Mouse (Mus musculus) thymus, adult 2 months (tissue): ENCODE measurements around the gene Arcn1.

Source experiments
- CTCF ChIP-seq: fragments of 200-500 bp; IDR thresholded peaks from 2 replicates; pipeline ENCODE4 v1.5.1; 2012; ENCODE audit warnings: mild to moderate bottlenecking, control low read depth, low read length, moderate library complexity, borderline replicate concordance; ENCODE audit not compliant: control insufficient read depth, poor library complexity, insufficient read depth; ENCODE audit errors: extremely low read depth
- POLR2A ChIP-seq: fragments of 200-500 bp; IDR thresholded peaks from 2 replicates; pipeline ENCODE4 v1.6.1; 2012; ENCODE audit warnings: mild to moderate bottlenecking, low read length, control low read depth, moderate library complexity; ENCODE audit not compliant: control insufficient read depth, poor library complexity, insufficient read depth; ENCODE audit errors: extremely low read depth

GRCm38 (mm10) chr9:44707749-44708428 is 59.8 kb downstream of the Arcn1 start:
- TF ChIP-seq CTCF: no peak
- TF ChIP-seq POLR2A: no peak
